Mouse (Mus musculus): ENCODE data around the gene Nom1. TPM values are rescaled to one million over a fixed set of nuclear protein-coding genes. Genes with fewer than 3 reads are reported as not detected.

The Nom1 gene
- polyA plus RNA-seq, 1 experiment from 2014 or later, result 17.9 TPM

DNA sequence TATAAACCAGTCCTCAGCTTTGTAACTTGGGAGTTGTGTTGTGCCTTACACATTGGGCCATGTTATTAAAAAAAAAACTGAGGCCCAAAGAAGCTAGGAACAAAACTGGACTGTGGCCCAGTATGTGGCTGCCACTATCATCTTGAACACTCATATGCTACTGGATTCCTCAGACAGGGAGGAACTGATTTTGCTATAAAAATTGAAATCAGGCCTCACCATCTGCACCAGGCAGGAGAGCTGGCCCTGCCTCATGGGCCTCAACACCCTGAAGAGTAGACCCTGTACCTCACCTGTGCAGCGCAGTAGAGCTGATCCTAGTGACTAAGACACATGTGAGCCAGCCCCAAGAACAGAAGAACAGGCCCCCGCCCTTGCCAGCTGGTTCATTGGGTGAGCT, 10.8 kb downstream of the Nom1 start:
- WGBS, result 96% methylated on average over 2 of the region's 2 CpGs
- no peak for ATAC-seq (ENCODE audit: low FRiP score, low read depth)
- peaks cover 89% of the 10 kb centered on the region for H3K36me3 ChIP-seq
- H3K4me1 ChIP-seq (replicated peaks), result no peaks in the 10 kb centered on the region
- no peak overlapping the region for H3K4me2 ChIP-seq
- no peak overlapping the region for H3K27ac ChIP-seq (replicated peaks)
- H3K27me3 ChIP-seq, result no peaks in the 10 kb centered on the region
- no peak overlapping the region for H3K9ac ChIP-seq
- H3K4me3 ChIP-seq, result no peak overlapping the region
- H3K9me3 ChIP-seq, result no peaks in the 10 kb centered on the region

DNA sequence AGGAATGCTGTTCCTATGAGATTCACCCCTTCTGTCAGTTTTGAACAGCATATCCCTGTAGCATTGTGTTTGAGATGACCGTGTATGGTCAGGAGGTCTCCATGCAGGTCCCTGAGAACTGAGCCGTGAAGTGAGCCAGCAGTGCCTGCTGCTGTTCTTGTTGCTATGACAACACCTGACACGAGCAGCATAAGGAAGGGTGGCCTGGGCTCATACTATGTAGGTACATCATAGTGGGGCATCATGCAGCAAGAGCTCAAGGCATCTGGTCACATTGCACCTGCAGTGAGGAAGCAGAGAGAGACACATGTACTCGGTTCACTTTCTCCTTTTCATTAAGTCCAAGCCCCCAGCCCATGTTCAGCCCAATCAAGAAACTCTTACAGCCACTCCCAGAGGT, 17.9 kb downstream of the Nom1 start:
- H3K36me3 ChIP-seq, result peaks cover 54% of the 10 kb centered on the region
- H3K4me1 ChIP-seq (replicated peaks), result no peaks in the 10 kb centered on the region
- 67% methylated on average over 4 of the region's 4 CpGs for WGBS

GRCm38 (mm10) chr5:29456895-29457656, 22.6 kb downstream of the Nom1 start:
- Histone ChIP-seq H3K4me1 (replicated peaks) (no peaks in the 10 kb centered on the region), H3K4me3 (no peak overlapping the region), H3K27me3 (no peaks in the 10 kb centered on the region), H3K36me3 (peaks cover 21% of the 10 kb centered on the region), H3K27ac (replicated peaks) (no peak overlapping the region), H3K9ac (no peak overlapping the region), H3K4me2 (no peak overlapping the region), H3K9me3 (no peaks in the 10 kb centered on the region)
- 83% methylated on average over 5 of the region's 5 CpGs for WGBS
- no peak for ATAC-seq (ENCODE audit: low FRiP score, low read depth)

More for the DNA sequence above, 17.9 kb downstream of the Nom1 start:
- no peak overlapping the region for H3K9ac ChIP-seq
- H3K4me3 ChIP-seq, result no peak overlapping the region
- ATAC-seq (ENCODE audit: low FRiP score, low read depth), result no peak
- H3K27me3 ChIP-seq, result no peaks in the 10 kb centered on the region
- H3K4me2 ChIP-seq, result no peak overlapping the region
- H3K27ac ChIP-seq (replicated peaks), result no peak overlapping the region
- no peaks in the 10 kb centered on the region for H3K9me3 ChIP-seq

DNA sequence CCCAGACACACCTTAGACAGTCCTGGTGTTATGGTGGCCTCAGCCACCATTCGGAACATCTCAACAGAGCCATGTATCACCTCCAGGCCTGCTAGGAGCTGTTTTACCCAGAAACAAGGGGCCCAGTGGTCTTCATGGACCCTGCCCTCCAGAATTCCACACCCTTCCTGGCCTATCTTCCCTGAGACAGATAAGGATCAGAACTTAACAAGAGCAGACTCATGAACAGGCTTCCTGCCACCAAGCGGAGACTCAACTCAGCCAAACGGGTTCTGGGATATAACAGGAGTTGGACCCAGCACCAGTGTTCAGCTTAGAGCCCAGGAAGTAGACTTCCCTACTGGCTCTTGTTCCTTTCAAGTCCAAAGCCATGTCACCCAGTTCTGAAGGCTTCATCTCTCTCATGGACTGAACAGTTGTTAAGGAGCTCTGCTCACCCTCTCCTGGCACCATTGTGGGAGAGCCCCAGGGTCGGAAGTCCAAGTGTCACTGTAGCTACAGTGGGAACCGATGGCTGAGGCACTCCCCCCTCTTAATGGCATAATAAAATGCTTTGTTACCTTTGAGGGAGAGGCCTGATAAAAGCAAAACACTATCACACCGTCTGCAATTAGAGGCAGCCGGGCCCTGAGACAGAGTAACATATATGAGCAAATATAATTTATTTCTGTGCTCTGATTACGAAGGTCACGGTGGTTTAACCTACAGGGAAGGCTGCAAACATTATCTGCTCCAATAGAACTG, 28.7 kb downstream of the Nom1 start:
- no peak overlapping the region for H3K27ac ChIP-seq (replicated peaks)
- no peak overlapping the region for H3K4me3 ChIP-seq
- WGBS, result 77% methylated on average over 9 of the region's 9 CpGs
- peaks cover 3% of the 10 kb centered on the region; the same call in 1 of the 2 replicates for H3K36me3 ChIP-seq
- no peak overlapping the region for H3K4me2 ChIP-seq
- H3K9ac ChIP-seq, result no peak overlapping the region
- peaks cover 6% of the 10 kb centered on the region for H3K4me1 ChIP-seq (replicated peaks)
- peaks cover 28% of the 10 kb centered on the region for H3K27me3 ChIP-seq
- ATAC-seq (ENCODE audit: low FRiP score, low read depth), result no peak
- H3K9me3 ChIP-seq, result no peaks in the 10 kb centered on the region

- Histone ChIP-seq H3K4me2 (peak overlapping the region; percentile 53), H3K27ac (replicated peaks) (no peak overlapping the region), H3K9me3 (no peaks in the 10 kb centered on the region), H3K4me3 (peak overlapping the region; percentile 25), H3K9ac (no peak overlapping the region), H3K27me3 (peaks cover 66% of the 10 kb centered on the region), H3K36me3 (no peaks in the 10 kb centered on the region), H3K4me1 (replicated peaks) (peaks cover 9% of the 10 kb centered on the region)
- 3% methylated on average over 67 of the region's 67 CpGs for WGBS
- peak; percentile 42; the same call in 1 of the 2 replicates for ATAC-seq (ENCODE audit: low FRiP score, low read depth)
Observed at GRCm38 (mm10) chr5:29467489-29468350, 33.3 kb downstream of the Nom1 start.

GRCm38 (mm10) chr5:29468351-29469065, 34.0 kb downstream of the Nom1 start:
- Histone ChIP-seq H3K27ac (replicated peaks) (no peak overlapping the region), H3K9me3 (no peaks in the 10 kb centered on the region), H3K36me3 (no peaks in the 10 kb centered on the region), H3K4me2 (peak overlapping the region; percentile 53), H3K27me3 (peaks cover 72% of the 10 kb centered on the region), H3K4me3 (peak overlapping the region; percentile 25; the same call in 1 of the 2 replicates), H3K4me1 (replicated peaks) (peaks cover 9% of the 10 kb centered on the region), H3K9ac (no peak overlapping the region)
- no peak for ATAC-seq (ENCODE audit: low FRiP score, low read depth)
- WGBS, result under 1% methylated on average over 17 of the region's 17 CpGs

DNA sequence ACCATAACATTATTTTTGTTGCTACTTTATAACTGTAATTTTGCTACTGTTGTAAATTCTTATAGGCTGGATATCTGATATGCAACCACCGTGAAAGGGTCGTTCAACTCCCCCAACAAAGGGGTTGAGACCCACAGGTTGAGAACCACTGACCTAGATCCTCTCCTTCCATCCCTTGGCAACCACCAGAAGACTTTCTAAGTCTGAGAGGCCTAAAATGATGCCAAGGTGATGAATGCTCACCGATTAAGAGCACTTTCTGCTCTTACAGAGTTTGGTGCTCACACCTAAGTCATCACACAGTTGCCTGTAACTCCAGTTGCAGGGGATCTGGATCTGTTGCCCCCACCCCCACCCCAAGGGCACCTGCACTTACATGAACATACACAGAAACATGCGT, 35.0 kb downstream of the Nom1 start:
- H3K4me3 ChIP-seq, result no peak overlapping the region
- WGBS, result 6% methylated on average over 4 of the region's 4 CpGs

DNA sequence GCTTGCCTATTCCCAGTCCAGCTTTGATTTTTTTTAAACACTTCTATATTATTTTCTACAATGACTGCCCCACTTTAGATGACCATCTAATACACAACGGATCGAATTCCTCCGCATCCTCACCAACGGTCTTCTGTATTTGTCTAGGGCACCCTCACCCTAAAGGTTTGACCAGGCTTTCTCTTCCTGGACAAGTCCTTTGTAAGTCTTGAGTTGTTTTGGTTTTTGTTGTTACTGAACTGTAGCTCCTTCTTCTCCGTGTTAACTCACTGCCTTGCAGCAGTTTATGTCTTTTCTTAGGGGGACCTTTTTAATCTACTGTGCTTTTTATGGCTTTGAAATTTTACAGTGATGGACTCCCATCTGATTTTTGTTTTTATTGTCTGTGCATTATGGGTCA, 35.8 kb downstream of the Nom1 start:
- Histone ChIP-seq H3K36me3 (no peaks in the 10 kb centered on the region), H3K4me2 (no peak overlapping the region), H3K4me1 (replicated peaks) (peaks cover 9% of the 10 kb centered on the region), H3K9ac (no peak overlapping the region), H3K27ac (replicated peaks) (no peak overlapping the region), H3K4me3 (no peak overlapping the region), H3K27me3 (peaks cover 86% of the 10 kb centered on the region), H3K9me3 (no peaks in the 10 kb centered on the region)
- WGBS, result 11% methylated on average over 5 of the region's 5 CpGs
- no peak for ATAC-seq (ENCODE audit: low FRiP score, low read depth)

More for the DNA sequence above, 35.0 kb downstream of the Nom1 start:
- Histone ChIP-seq H3K9me3 (no peaks in the 10 kb centered on the region), H3K4me2 (no peak overlapping the region), H3K27ac (replicated peaks) (no peak overlapping the region), H3K9ac (no peak overlapping the region), H3K4me1 (replicated peaks) (peaks cover 9% of the 10 kb centered on the region), H3K36me3 (no peaks in the 10 kb centered on the region), H3K27me3 (peaks cover 80% of the 10 kb centered on the region)
- ATAC-seq (ENCODE audit: low FRiP score, low read depth), result no peak

- no peak for ATAC-seq (ENCODE audit: low FRiP score, low read depth)
- H3K4me1 ChIP-seq (replicated peaks), result peaks cover 9% of the 10 kb centered on the region
- 2% methylated on average over 20 of the region's 20 CpGs for WGBS
- H3K36me3 ChIP-seq, result no peaks in the 10 kb centered on the region
- no peak overlapping the region for H3K9ac ChIP-seq
- no peak overlapping the region for H3K27ac ChIP-seq (replicated peaks)
- no peak overlapping the region for H3K4me3 ChIP-seq
- no peaks in the 10 kb centered on the region for H3K9me3 ChIP-seq
- H3K4me2 ChIP-seq, result no peak overlapping the region
- peaks cover 86% of the 10 kb centered on the region for H3K27me3 ChIP-seq
Observed at GRCm38 (mm10) chr5:29470851-29471394, 36.5 kb downstream of the Nom1 start.

- 4% methylated on average over 11 of the region's 11 CpGs for WGBS
Observed at GRCm38 (mm10) chr5:29471396-29471795, 36.9 kb downstream of the Nom1 start.

More at GRCm38 (mm10) chr5:29471396-29471795, 36.9 kb downstream of the Nom1 start:
- no peak overlapping the region for H3K27ac ChIP-seq (replicated peaks)
- no peak overlapping the region for H3K9ac ChIP-seq
- no peak for ATAC-seq (ENCODE audit: low FRiP score, low read depth)
- no peak overlapping the region for H3K4me2 ChIP-seq
- H3K4me1 ChIP-seq (replicated peaks), result peaks cover 9% of the 10 kb centered on the region
- peaks cover 86% of the 10 kb centered on the region for H3K27me3 ChIP-seq
- H3K9me3 ChIP-seq, result no peaks in the 10 kb centered on the region
- H3K36me3 ChIP-seq, result no peaks in the 10 kb centered on the region
- H3K4me3 ChIP-seq, result no peak overlapping the region
